ENCODE assay signal across 24 mouse cellular contexts in the genomic region with DNA sequence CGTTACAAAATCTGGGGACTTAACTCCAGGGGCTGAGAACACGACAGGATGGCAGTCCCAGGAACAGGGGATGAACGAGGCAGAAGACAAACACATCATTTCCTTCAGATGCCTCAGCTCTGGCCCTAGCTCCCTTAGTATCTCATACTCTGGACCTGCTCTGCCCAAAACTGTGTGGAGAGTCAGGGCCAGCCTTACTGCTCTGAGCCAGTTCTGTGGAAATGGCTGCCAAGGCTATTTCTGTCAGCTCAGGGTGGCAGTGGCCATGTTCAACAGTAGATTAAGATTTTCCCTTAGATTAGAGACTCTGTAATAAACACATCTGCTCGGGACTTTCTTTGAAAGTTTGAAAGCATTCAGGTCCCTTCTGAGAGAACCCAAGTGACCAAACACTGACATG. TPM values are rescaled to one million over a fixed set of nuclear protein-coding genes. Genes with fewer than 3 reads are reported as not detected.
A peak's percentile ranks its signal among the peaks of the same experiment; 100 is the strongest.
DNase-seq lines count a peak whose midpoint lies in the region; ATAC-seq and TF ChIP-seq lines count a peak whose summit lies in the region.
"Had no signal": no experiment of that assay in that cellular context is flagged by ENCODE, and none has a peak within 500 bp of the region (broad histone marks: within the 10 kb centered on the region; RNA-seq: fewer than 3 reads in every experiment).

No protein-coding gene starts in this region.

- no peak overlapping the region for H3K4me2 ChIP-seq in neural tube, embryonic 12.5 days (replicated peaks)
- no peak overlapping the region for H3K4me2 ChIP-seq in lung, postnatal 0 days (replicated peaks; ENCODE audit: low read depth, low read length)
- H3K4me2 ChIP-seq: heart, embryonic 13.5 days; hindbrain, embryonic 14.5 days; intestine, embryonic 15.5 days had no signal

- no peak for TF ChIP-seq EP300 in lung, postnatal 0 days (IDR thresholded peaks at IDR 0.05)

- WGBS in neural tube, embryonic 12.5 days, result 77% methylated on average over 4 of the region's 4 CpGs
- 63% methylated on average over 4 of the region's 4 CpGs for WGBS in lung, postnatal 0 days

- H3K4me3 ChIP-seq in neural tube, embryonic 12.5 days, result no peak overlapping the region
- no peak overlapping the region for H3K4me3 ChIP-seq in embryonic fibroblast, embryonic 13.5 days (ENCODE audit: insufficient read depth, low read length)
- H3K4me3 ChIP-seq in lung, postnatal 0 days (ENCODE audit: low read depth, low read length), result no peak overlapping the region
- H3K4me3 ChIP-seq: embryonic facial prominence, embryonic 10.5 days; erythroblast, embryonic 14.5 days; forebrain, embryonic 10.5 days; gastrocnemius, adult 2 months; heart, embryonic 13.5 days; hindbrain, embryonic 10.5 days; intestine, embryonic 15.5 days had no signal

- no peaks in the 10 kb centered on the region for H3K27me3 ChIP-seq in neural tube, embryonic 12.5 days (replicated peaks)
- no peaks in the 10 kb centered on the region for H3K27me3 ChIP-seq in lung, postnatal 0 days (replicated peaks; ENCODE audit: insufficient read depth, low read length)
- H3K27me3 ChIP-seq: CH12.LX; heart, embryonic 13.5 days; intestine, embryonic 15.5 days; Patski had no signal

- TF ChIP-seq CTCF in embryonic fibroblast, embryonic 13.5 days (IDR thresholded peaks at IDR 0.05; ENCODE audit: borderline replicate concordance, insufficient read depth, low read length), result no peak
- TF ChIP-seq CTCF in lung, postnatal 0 days (IDR thresholded peaks at IDR 0.05), result no peak

- no peaks in the 10 kb centered on the region for H3K9me3 ChIP-seq in neural tube, embryonic 12.5 days
- no peaks in the 10 kb centered on the region for H3K9me3 ChIP-seq in lung, postnatal 0 days (ENCODE audit: low read length)
- H3K9me3 ChIP-seq: embryonic facial prominence, embryonic 10.5 days; forebrain, embryonic 10.5 days; heart, embryonic 13.5 days; hindbrain, embryonic 10.5 days; intestine, embryonic 15.5 days had no signal

- 0 out of 2 replicates have a peak overlapping the region, but pooled peaks have one; percentile 4 for H3K27ac ChIP-seq in neural tube, embryonic 12.5 days
- H3K27ac ChIP-seq in embryonic fibroblast, embryonic 13.5 days (ENCODE audit: insufficient read depth, low read length), result peak overlapping the region; percentile 5; the same call in 1 of the 2 replicates
- H3K27ac ChIP-seq in lung, postnatal 0 days (ENCODE audit: low read length), result no peak overlapping the region
- H3K27ac ChIP-seq: embryonic facial prominence, embryonic 10.5 days; forebrain, embryonic 10.5 days; gastrocnemius, adult 2 months; heart, embryonic 13.5 days; hindbrain, embryonic 10.5 days; hindbrain, embryonic 14.5 days; intestine, embryonic 15.5 days had no signal

- no peak overlapping the region for H3K9ac ChIP-seq in neural tube, embryonic 12.5 days
- H3K9ac ChIP-seq in lung, postnatal 0 days (replicated peaks; ENCODE audit: low read depth), result no peak overlapping the region
- H3K9ac ChIP-seq: heart, embryonic 13.5 days; hindbrain, embryonic 14.5 days; intestine, embryonic 15.5 days had no signal

- TF ChIP-seq POLR2A in embryonic fibroblast, embryonic 13.5 days (IDR thresholded peaks at IDR 0.05; ENCODE audit: low read depth, low read length), result no peak

- ATAC-seq in neural tube, embryonic 12.5 days (ENCODE audit: low FRiP score, low read depth), result no peak
- ATAC-seq in lung, postnatal 0 days, result no peak
- ATAC-seq: activated CD4-positive, CD25-positive, alpha-beta regulatory T cell, adult 4 months; forebrain, embryonic 14.5 days; intestine, embryonic 15.5 days; Patski had no signal

- peaks cover 2% of the 10 kb centered on the region; the same call in 1 of the 2 replicates for H3K36me3 ChIP-seq in neural tube, embryonic 12.5 days
- peaks cover 8% of the 10 kb centered on the region; the same call in 1 of the 2 replicates for H3K36me3 ChIP-seq in lung, postnatal 0 days (ENCODE audit: insufficient read depth, low read length)

- H3K4me1 ChIP-seq in neural tube, embryonic 12.5 days, result peaks cover 4% of the 10 kb centered on the region; the same call in 1 of the 2 replicates
- H3K4me1 ChIP-seq in embryonic fibroblast, embryonic 13.5 days (ENCODE audit: control insufficient read depth, insufficient read depth, low read length), result no peaks in the 10 kb centered on the region
- H3K4me1 ChIP-seq in lung, postnatal 0 days (ENCODE audit: insufficient read depth, low read depth, low read length), result peaks cover 3% of the 10 kb centered on the region; the same call in 1 of the 2 replicates
- H3K4me1 ChIP-seq: hindbrain, embryonic 10.5 days had no signal

- peak; percentile 37 to 42 for DNase-seq in adrenal gland, postnatal 36 days
- DNase-seq in adrenal gland, postnatal 25 days, result no peak
- DNase-seq in neural tube, embryonic 10.5 days (ENCODE audit: extremely low spot score, low spot score), result no peak
- DNase-seq in lung, postnatal 0 days (ENCODE audit: low spot score), result no peak
- DNase-seq: adrenal gland, postnatal 14 days; cerebellum, adult 11-12 months; cerebellum, adult 9-10 months; gastrocnemius, adult 2 months; gastrocnemius, postnatal 25 days; heart, postnatal 14 days had no signal

RNA-seq across cellular contexts. Expression of gene Cd101, which starts 22.2 kb away (rescaled TPM):
- total RNA-seq in adrenal gland, postnatal 36 days (2021), result under 1 TPM; 0.10 to 0.20 TPM
- 0.18 TPM in 1 of 2 replicates, not detected in the other for total RNA-seq in adrenal gland, postnatal 25 days (2021)
- 0.05 and 0.06 TPM in 2 replicates for polyA plus RNA-seq in neural tube, embryonic 12.5 days (2016; fragmentation: Nextera tagmentation; extraction: Ambion mirVana)
- not detected in 2 replicates for polyA plus RNA-seq in embryonic fibroblast, embryonic 13.5 days (2011; ENCODE audit: insufficient read length, low read depth, missing spikeins)
- 0.90 and 0.92 TPM in 2 replicates for polyA plus RNA-seq in lung, postnatal 0 days (2015; fragmentation: Nextera tagmentation; extraction: Ambion mirVana)
- total RNA-seq: CH12.LX had no signal
- polyA plus RNA-seq: embryonic facial prominence, embryonic 10.5 days; erythroblast, embryonic 14.5 days; forebrain, embryonic 10.5 days; forebrain, embryonic 14.5 days; hindbrain, embryonic 10.5 days; Patski had no signal

RNA-seq across cellular contexts. Expression of gene Ptgfrn, which starts 58.5 kb away (rescaled TPM):
- 10 to 100 TPM; 47.6 to 53.9 TPM for total RNA-seq in adrenal gland, postnatal 36 days (2021)
- 43.5 and 45.2 TPM in 2 replicates for total RNA-seq in adrenal gland, postnatal 25 days (2021)
- polyA plus RNA-seq in neural tube, embryonic 12.5 days (2016; fragmentation: Nextera tagmentation; extraction: Ambion mirVana), result 3.0 and 3.1 TPM in 2 replicates
- polyA plus RNA-seq in embryonic fibroblast, embryonic 13.5 days (2011; ENCODE audit: insufficient read length, low read depth, missing spikeins), result 63.0 and 70.5 TPM in 2 replicates
- 10.2 and 10.5 TPM in 2 replicates for polyA plus RNA-seq in lung, postnatal 0 days (2015; fragmentation: Nextera tagmentation; extraction: Ambion mirVana)
- total RNA-seq: CH12.LX; granulocyte monocyte progenitor cell, adult 5-6 weeks had no signal
- polyA plus RNA-seq: erythroblast, embryonic 14.5 days had no signal

Comparison
In these comparisons a context has a peak if more than half of its experiments do, and no peak if none do; other contexts are left out.
1. DNase-seq: peak in adrenal gland, postnatal 36 days (2 of 2); none in adrenal gland, postnatal 25 days (single experiment), neural tube, embryonic 10.5 days (single experiment) and lung, postnatal 0 days (single experiment).